Mouse (Mus musculus) ovary, postnatal 14 days (tissue): Measurements from ENCODE around the gene Magt1.
"Not testable (repeated sequence)": the region's sequence is repeated elsewhere in the genome, so short reads cannot be mapped to it uniquely, and the experiment has no call there.

Experiments used
- DNase-seq: peaks from one replicate; pipeline ENCODE4 v3.0.0; 2022; ENCODE audit warnings: low spot score

Magt1 gene

GRCm38 (mm10) chrX:106011465-106012159 lies at the start of gene Magt1:
Gene Magt1 (minus strand): TSS chrX:106011906.
- DNase-seq = peak; percentile 57

- no peak for DNase-seq
Measured at GRCm38 (mm10) chrX:106048191-106048590, 36.5 kb upstream of the Magt1 start.

GRCm38 (mm10) chrX:106045928-106046327 lies 34.2 kb upstream of the Magt1 start:
- DNase-seq = no peak

- DNase-seq = no peak
Measured at GRCm38 (mm10) chrX:106045455-106045854, 33.7 kb upstream of the Magt1 start.

GRCm38 (mm10) chrX:106043863-106044617 lies 32.3 kb upstream of the Magt1 start:
- DNase-seq = no peak

- DNase-seq = no peak
Measured at GRCm38 (mm10) chrX:106037185-106037752, 25.6 kb upstream of the Magt1 start.

- DNase-seq = no peak
Measured at GRCm38 (mm10) chrX:106035727-106036126, 24.0 kb upstream of the Magt1 start.

- no peak for DNase-seq
Measured at GRCm38 (mm10) chrX:106031124-106031523, 19.4 kb upstream of the Magt1 start.

GRCm38 (mm10) chrX:106030176-106030575 lies 18.5 kb upstream of the Magt1 start:
- no peak for DNase-seq

GRCm38 (mm10) chrX:106027343-106027674 lies 15.6 kb upstream of the Magt1 start:
- DNase-seq = no peak

GRCm38 (mm10) chrX:106026418-106027342 lies 15.0 kb upstream of the Magt1 start, which contains the start of gene Atp7a:
Gene Atp7a (plus strand): TSS chrX:106027276.
- peak; percentile 77 for DNase-seq

- DNase-seq = no peak
Measured at GRCm38 (mm10) chrX:106017516-106017915, 5.8 kb upstream of the Magt1 start.

GRCm38 (mm10) chrX:106017102-106017501 lies 5.4 kb upstream of the Magt1 start:
- DNase-seq = no peak

GRCm38 (mm10) chrX:106015571-106016322 lies 4.0 kb upstream of the Magt1 start, which contains the start of gene Cox7b:
Gene Cox7b (plus strand): TSS chrX:106015700.
- DNase-seq = peak; percentile 57

GRCm38 (mm10) chrX:106014741-106015377 lies 3.2 kb upstream of the Magt1 start:
- not testable (repeated sequence) for DNase-seq

GRCm38 (mm10) chrX:106013217-106013616 lies 1.5 kb upstream of the Magt1 start:
- no peak for DNase-seq

GRCm38 (mm10) chrX:106012559-106012958 lies 853 bp upstream of the Magt1 start:
- no peak for DNase-seq

GRCm38 (mm10) chrX:106010762-106011161 lies 944 bp downstream of the Magt1 start:
- DNase-seq = no peak

GRCm38 (mm10) chrX:106001605-106002004 lies 10.1 kb downstream of the Magt1 start:
- no peak for DNase-seq

GRCm38 (mm10) chrX:105957091-105957490 lies 54.6 kb downstream of the Magt1 start:
- not testable (repeated sequence) for DNase-seq

GRCm38 (mm10) chrX:105953999-105954398 lies 57.7 kb downstream of the Magt1 start:
- no peak for DNase-seq
